Mouse (Mus musculus): Measurements from ENCODE around the gene Umad1. TPM values are rescaled to one million over a fixed set of nuclear protein-coding genes. Genes with fewer than 3 reads are reported as not detected.
A peak's percentile ranks its signal among the peaks of the same experiment; 100 is the strongest.

The Umad1 gene
- polyA plus RNA-seq, 1 experiment from 2014 or later: 28.3 TPM

GRCm38 (mm10) chr6:8405844-8406243, 146.8 kb downstream of the Umad1 start:
- no peak for ATAC-seq (ENCODE audit: insufficient number of reproducible peaks, insufficient read depth, low FRiP score, low read depth)
- no peak overlapping the region for H3K4me2 ChIP-seq (replicated peaks; ENCODE audit: low read depth, low read length)
- WGBS: 90% methylated on average over 5 of the region's 5 CpGs

GRCm38 (mm10) chr6:8408332-8408731, 149.2 kb downstream of the Umad1 start:
- WGBS: 72% methylated on average over 2 of the region's 2 CpGs

More at GRCm38 (mm10) chr6:8405844-8406243, 146.8 kb downstream of the Umad1 start:
- no peak overlapping the region for H3K9ac ChIP-seq (replicated peaks; ENCODE audit: low read depth, low read length)
- no peaks in the 10 kb centered on the region for H3K36me3 ChIP-seq (ENCODE audit: control insufficient read depth, insufficient read depth, low read length)
- no peak overlapping the region for H3K4me3 ChIP-seq (ENCODE audit: low read depth, low read length)
- H3K4me1 ChIP-seq (ENCODE audit: control insufficient read depth, insufficient read depth, low read length): no peaks in the 10 kb centered on the region
- H3K27me3 ChIP-seq (ENCODE audit: control insufficient read depth, insufficient read depth, low read length): no peaks in the 10 kb centered on the region
- H3K9me3 ChIP-seq (ENCODE audit: control insufficient read depth, low read depth, low read length): no peaks in the 10 kb centered on the region
- H3K27ac ChIP-seq (ENCODE audit: low read length): no peak overlapping the region

GRCm38 (mm10) chr6:8409865-8410264, 150.8 kb downstream of the Umad1 start:
- no peaks in the 10 kb centered on the region for H3K36me3 ChIP-seq (ENCODE audit: control insufficient read depth, insufficient read depth, low read length)
- H3K4me2 ChIP-seq (replicated peaks; ENCODE audit: low read depth, low read length): no peak overlapping the region
- no peak overlapping the region for H3K4me3 ChIP-seq (ENCODE audit: low read depth, low read length)
- H3K4me1 ChIP-seq (ENCODE audit: control insufficient read depth, insufficient read depth, low read length): 0 out of 2 replicates have a peak, but pooled peaks cover 2% of the 10 kb centered on the region
- no peak overlapping the region for H3K27ac ChIP-seq (ENCODE audit: low read length)
- no peaks in the 10 kb centered on the region for H3K9me3 ChIP-seq (ENCODE audit: control insufficient read depth, low read depth, low read length)
- no peak overlapping the region for H3K9ac ChIP-seq (replicated peaks; ENCODE audit: low read depth, low read length)
- H3K27me3 ChIP-seq (ENCODE audit: control insufficient read depth, insufficient read depth, low read length): no peaks in the 10 kb centered on the region
- no peak for ATAC-seq (ENCODE audit: insufficient number of reproducible peaks, insufficient read depth, low FRiP score, low read depth)
- 88% methylated on average over 4 of the region's 4 CpGs for WGBS

More at GRCm38 (mm10) chr6:8408332-8408731, 149.2 kb downstream of the Umad1 start:
- Histone ChIP-seq H3K36me3 (ENCODE audit: control insufficient read depth, insufficient read depth, low read length) (no peaks in the 10 kb centered on the region), H3K4me1 (ENCODE audit: control insufficient read depth, insufficient read depth, low read length) (no peaks in the 10 kb centered on the region), H3K27ac (ENCODE audit: low read length) (no peak overlapping the region), H3K4me3 (ENCODE audit: low read depth, low read length) (no peak overlapping the region), H3K27me3 (ENCODE audit: control insufficient read depth, insufficient read depth, low read length) (no peaks in the 10 kb centered on the region), H3K4me2 (replicated peaks; ENCODE audit: low read depth, low read length) (no peak overlapping the region), H3K9ac (replicated peaks; ENCODE audit: low read depth, low read length) (no peak overlapping the region), H3K9me3 (ENCODE audit: control insufficient read depth, low read depth, low read length) (no peaks in the 10 kb centered on the region)
- ATAC-seq (ENCODE audit: insufficient number of reproducible peaks, insufficient read depth, low FRiP score, low read depth): no peak

- H3K4me1 ChIP-seq (ENCODE audit: control insufficient read depth, insufficient read depth, low read length): 0 out of 2 replicates have a peak, but pooled peaks cover 2% of the 10 kb centered on the region
- H3K27me3 ChIP-seq (ENCODE audit: control insufficient read depth, insufficient read depth, low read length): no peaks in the 10 kb centered on the region
- no peak for ATAC-seq (ENCODE audit: insufficient number of reproducible peaks, insufficient read depth, low FRiP score, low read depth)
- H3K36me3 ChIP-seq (ENCODE audit: control insufficient read depth, insufficient read depth, low read length): no peaks in the 10 kb centered on the region
- no peak overlapping the region for H3K27ac ChIP-seq (ENCODE audit: low read length)
- H3K9ac ChIP-seq (replicated peaks; ENCODE audit: low read depth, low read length): no peak overlapping the region
- H3K4me3 ChIP-seq (ENCODE audit: low read depth, low read length): no peak overlapping the region
- WGBS: 76% methylated on average over 10 of the region's 10 CpGs
- no peaks in the 10 kb centered on the region for H3K9me3 ChIP-seq (ENCODE audit: control insufficient read depth, low read depth, low read length)
- no peak overlapping the region for H3K4me2 ChIP-seq (replicated peaks; ENCODE audit: low read depth, low read length)
These were observed 153.9 kb downstream of the Umad1 start for GRCm38 (mm10) chr6:8412845-8413598.

- Histone ChIP-seq H3K9me3 (ENCODE audit: control insufficient read depth, low read depth, low read length) (no peaks in the 10 kb centered on the region), H3K27me3 (ENCODE audit: control insufficient read depth, insufficient read depth, low read length) (no peaks in the 10 kb centered on the region), H3K27ac (ENCODE audit: low read length) (0 out of 2 replicates have a peak overlapping the region, but pooled peaks have one; percentile 10), H3K4me1 (ENCODE audit: control insufficient read depth, insufficient read depth, low read length) (0 out of 2 replicates have a peak, but pooled peaks cover 2% of the 10 kb centered on the region), H3K36me3 (ENCODE audit: control insufficient read depth, insufficient read depth, low read length) (no peaks in the 10 kb centered on the region), H3K9ac (replicated peaks; ENCODE audit: low read depth, low read length) (no peak overlapping the region), H3K4me2 (replicated peaks; ENCODE audit: low read depth, low read length) (0 out of 2 replicates have a peak overlapping the region, but pooled peaks have one; percentile 10), H3K4me3 (ENCODE audit: low read depth, low read length) (no peak overlapping the region)
- 40% methylated on average over 9 of the region's 9 CpGs for WGBS
- ATAC-seq (ENCODE audit: insufficient number of reproducible peaks, insufficient read depth, low FRiP score, low read depth): no peak
These were observed 154.9 kb downstream of the Umad1 start for GRCm38 (mm10) chr6:8414020-8414419.

GRCm38 (mm10) chr6:8415823-8416222, 156.7 kb downstream of the Umad1 start:
- H3K4me2 ChIP-seq (replicated peaks; ENCODE audit: low read depth, low read length): no peak overlapping the region
- no peaks in the 10 kb centered on the region for H3K9me3 ChIP-seq (ENCODE audit: control insufficient read depth, low read depth, low read length)
- H3K36me3 ChIP-seq (ENCODE audit: control insufficient read depth, insufficient read depth, low read length): no peaks in the 10 kb centered on the region
- H3K27ac ChIP-seq (ENCODE audit: low read length): no peak overlapping the region
- no peak for ATAC-seq (ENCODE audit: insufficient number of reproducible peaks, insufficient read depth, low FRiP score, low read depth)
- 0 out of 2 replicates have a peak, but pooled peaks cover 2% of the 10 kb centered on the region for H3K4me1 ChIP-seq (ENCODE audit: control insufficient read depth, insufficient read depth, low read length)
- H3K4me3 ChIP-seq (ENCODE audit: low read depth, low read length): no peak overlapping the region
- H3K9ac ChIP-seq (replicated peaks; ENCODE audit: low read depth, low read length): no peak overlapping the region
- 87% methylated on average over 5 of the region's 5 CpGs for WGBS
- H3K27me3 ChIP-seq (ENCODE audit: control insufficient read depth, insufficient read depth, low read length): no peaks in the 10 kb centered on the region

- ATAC-seq (ENCODE audit: insufficient number of reproducible peaks, insufficient read depth, low FRiP score, low read depth): peak; percentile 78
- Histone ChIP-seq H3K9me3 (ENCODE audit: control insufficient read depth, low read depth, low read length) (no peaks in the 10 kb centered on the region), H3K9ac (replicated peaks; ENCODE audit: low read depth, low read length) (no peak overlapping the region), H3K36me3 (ENCODE audit: control insufficient read depth, insufficient read depth, low read length) (no peaks in the 10 kb centered on the region), H3K4me2 (replicated peaks; ENCODE audit: low read depth, low read length) (no peak overlapping the region), H3K27ac (ENCODE audit: low read length) (peak overlapping the region; percentile 11; the same call in 1 of the 2 replicates), H3K27me3 (ENCODE audit: control insufficient read depth, insufficient read depth, low read length) (no peaks in the 10 kb centered on the region), H3K4me1 (ENCODE audit: control insufficient read depth, insufficient read depth, low read length) (0 out of 2 replicates have a peak, but pooled peaks cover 2% of the 10 kb centered on the region), H3K4me3 (ENCODE audit: low read depth, low read length) (no peak overlapping the region)
- WGBS: 46% methylated on average over 8 of the region's 8 CpGs
These were observed 157.9 kb downstream of the Umad1 start for GRCm38 (mm10) chr6:8416802-8417569.

- Histone ChIP-seq H3K36me3 (ENCODE audit: control insufficient read depth, insufficient read depth, low read length) (no peaks in the 10 kb centered on the region), H3K4me2 (replicated peaks; ENCODE audit: low read depth, low read length) (no peak overlapping the region), H3K9ac (replicated peaks; ENCODE audit: low read depth, low read length) (no peak overlapping the region), H3K9me3 (ENCODE audit: control insufficient read depth, low read depth, low read length) (no peaks in the 10 kb centered on the region), H3K27ac (ENCODE audit: low read length) (no peak overlapping the region), H3K4me1 (ENCODE audit: control insufficient read depth, insufficient read depth, low read length) (no peaks in the 10 kb centered on the region), H3K27me3 (ENCODE audit: control insufficient read depth, insufficient read depth, low read length) (no peaks in the 10 kb centered on the region), H3K4me3 (ENCODE audit: low read depth, low read length) (no peak overlapping the region)
- no peak for ATAC-seq (ENCODE audit: insufficient number of reproducible peaks, insufficient read depth, low FRiP score, low read depth)
- 54% methylated on average over 4 of the region's 4 CpGs for WGBS
These were observed 160.5 kb downstream of the Umad1 start for GRCm38 (mm10) chr6:8419485-8420186.

Data from stomach, embryonic 14.5 days (tissue).